Mouse (Mus musculus) lung, embryonic 14.5 days (tissue): ENCODE measurements around the gene Clstn2. TPM values are rescaled to one million over a fixed set of nuclear protein-coding genes. Genes with fewer than 3 reads are reported as not detected.

Source experiments
- ATAC-seq: fragments of 200-750 bp; cut with Nextera tagmentation; 2 replicates; pipeline ENCODE4 v1.8.0; 2017; ENCODE audit warnings: mild to moderate bottlenecking, moderate TSS enrichment, moderate library complexity; ENCODE audit not compliant: insufficient read depth
- DNase-seq: peaks from one replicate; pipeline ENCODE4 v3.0.0-alpha.2; 2015
- H3K27ac ChIP-seq: fragments of 300-500 bp; sonication (generic); 2 replicates; pipeline ENCODE4 v1.5.1; 2014; ENCODE audit warnings: low read depth, mild to moderate bottlenecking, moderate library complexity
- H3K27me3 ChIP-seq: fragments of 300-500 bp; sonication (generic); 2 replicates; pipeline ENCODE4 v1.6.1; 2014; ENCODE audit warnings: low read length, control low read depth; ENCODE audit not compliant: insufficient read depth
- H3K36me3 ChIP-seq: fragments of 300-500 bp; sonication (generic); 2 replicates; pipeline ENCODE4 v1.6.1; 2014; ENCODE audit warnings: control low read depth; ENCODE audit not compliant: insufficient read depth
- H3K4me1 ChIP-seq: fragments of 300-500 bp; sonication (generic); 2 replicates; pipeline ENCODE4 v1.6.1; 2014; ENCODE audit warnings: antibody characterized with exemption, control low read depth; ENCODE audit not compliant: insufficient read depth
- H3K4me2 ChIP-seq: fragments of 300-500 bp; sonication (generic); 2 replicates; pipeline ENCODE4 v1.6.1; 2014; ENCODE audit warnings: mild to moderate bottlenecking
- H3K4me3 ChIP-seq: fragments of 300-500 bp; sonication (generic); 2 replicates; pipeline ENCODE4 v1.5.1; 2014; ENCODE audit warnings: low read depth, low read length
- H3K9ac ChIP-seq: fragments of 300-500 bp; sonication (generic); 2 replicates; pipeline ENCODE4 v1.6.1; 2014
- H3K9me3 ChIP-seq: fragments of 300-500 bp; sonication (generic); 2 replicates; pipeline ENCODE4 v1.6.1; 2016; ENCODE audit warnings: low read depth, low read length, control low read depth
- CTCF ChIP-seq: IDR thresholded peaks from 2 replicates; pipeline ENCODE4 v1.5.1; 2016; ENCODE audit warnings: antibody characterized with exemption, low read depth
- WGBS: fragments of 180-500 bp; shearing (Covaris S2); extraction: QIAGEN DNeasy Blood & Tissue Kit; methylation state at CpG from one replicate; pipeline ENCODE4 v1.1.7; 2014; 5-methylcytosine and 5-hydroxymethylcytosine counted together
- polyA plus RNA-seq: library from polyadenylated mRNA; unstranded; fragments of >200 nt; fragmentation: Nextera tagmentation; extraction: Ambion mirVana; gene quantifications from 2 replicates; pipeline ENCODE4 v1.2.1, GENCODE M21; 2014

Clstn2 gene
- polyA plus RNA-seq, 1 experiment from 2014 or later, result 2.0 TPM

DNA sequence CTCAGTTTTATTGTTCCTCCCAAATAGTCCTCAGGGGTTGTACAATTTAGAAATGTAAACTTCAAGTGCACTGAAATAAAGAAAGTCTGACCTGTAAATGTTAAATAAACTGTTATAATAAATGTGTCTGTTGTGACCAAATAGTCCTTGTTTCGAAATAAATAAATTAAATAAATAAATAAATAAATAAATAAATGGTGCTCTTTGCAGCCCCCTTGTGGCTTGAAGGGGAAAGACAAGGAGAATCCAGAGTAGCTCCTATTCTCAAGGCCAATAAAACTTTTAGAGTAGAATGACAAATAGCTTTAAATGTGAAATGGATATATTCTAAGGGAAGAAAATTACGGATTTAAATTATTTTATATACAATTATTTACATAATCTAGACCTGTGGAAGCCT, 2.3 kb downstream of the Clstn2 start:
- Histone ChIP-seq H3K9ac (no peak overlapping the region), H3K27ac (no peak overlapping the region), H3K9me3 (no peaks in the 10 kb centered on the region), H3K36me3 (no peaks in the 10 kb centered on the region), H3K27me3 (peaks cover 35% of the 10 kb centered on the region), H3K4me1 (peaks cover 5% of the 10 kb centered on the region; the same call in 1 of the 2 replicates), H3K4me3 (no peak overlapping the region), H3K4me2 (no peak overlapping the region)
- WGBS, result 14% methylated on average over 2 of the region's 2 CpGs
- DNase-seq (peak; percentile 42), ATAC-seq (no peak)
- TF ChIP-seq CTCF, result peak; percentile 67

DNA sequence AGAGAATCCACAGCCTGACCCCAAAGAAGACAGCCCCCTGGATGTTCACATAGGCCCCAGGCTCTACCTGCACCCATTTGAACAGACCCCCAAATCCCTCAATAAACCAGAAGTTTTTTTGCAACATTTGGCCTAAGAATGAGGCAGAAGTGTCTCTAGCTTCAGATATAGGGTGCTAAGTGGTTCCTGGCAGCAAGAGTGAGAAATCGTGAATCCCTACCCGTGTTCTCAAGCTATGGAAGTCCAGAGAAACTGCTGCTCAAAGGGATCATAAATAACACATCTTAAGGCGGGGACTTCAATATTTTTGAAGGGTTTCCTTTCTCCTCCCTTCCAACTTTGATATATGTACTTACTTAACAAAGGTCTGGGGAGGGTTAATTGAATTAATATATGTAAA, 7.4 kb downstream of the Clstn2 start:
- WGBS, result 82% methylated on average over 3 of the region's 3 CpGs

DNA sequence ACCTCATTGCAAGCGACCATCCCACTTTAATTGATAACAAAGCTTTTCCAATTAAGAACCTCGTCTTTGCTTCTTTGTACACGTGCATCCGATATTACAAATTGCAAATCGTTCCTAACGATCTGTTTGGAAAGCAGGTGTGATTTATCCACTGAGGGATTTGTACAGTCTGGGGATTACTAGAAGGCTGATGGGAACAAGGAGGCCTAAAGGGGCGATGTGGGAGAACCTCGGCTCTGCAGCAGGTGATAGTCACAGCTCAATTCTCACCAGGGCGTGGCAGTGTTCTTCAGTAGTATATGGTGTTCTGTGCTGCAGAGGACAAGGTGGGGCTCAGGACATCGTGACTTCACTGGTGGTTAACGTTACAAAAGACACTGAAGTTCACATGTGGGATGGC, 9.9 kb downstream of the Clstn2 start:
- WGBS, result 87% methylated on average over 11 of the region's 11 CpGs
- H3K9ac ChIP-seq, result no peak overlapping the region
- no peak for DNase-seq
- no peak for TF ChIP-seq CTCF
- H3K4me2 ChIP-seq, result no peak overlapping the region
- H3K4me3 ChIP-seq, result no peak overlapping the region
- no peak overlapping the region for H3K27ac ChIP-seq
- H3K27me3 ChIP-seq, result no peaks in the 10 kb centered on the region
- no peaks in the 10 kb centered on the region for H3K9me3 ChIP-seq
- H3K4me1 ChIP-seq, result no peaks in the 10 kb centered on the region
- ATAC-seq, result no peak
- no peaks in the 10 kb centered on the region for H3K36me3 ChIP-seq

More for the DNA sequence above, 7.4 kb downstream of the Clstn2 start:
- H3K27me3 ChIP-seq, result no peaks in the 10 kb centered on the region
- H3K4me3 ChIP-seq, result no peak overlapping the region
- ATAC-seq (no peak), DNase-seq (no peak)
- no peak overlapping the region for H3K27ac ChIP-seq
- no peak for TF ChIP-seq CTCF
- H3K4me2 ChIP-seq, result no peak overlapping the region
- no peak overlapping the region for H3K9ac ChIP-seq
- H3K36me3 ChIP-seq, result no peaks in the 10 kb centered on the region
- no peaks in the 10 kb centered on the region for H3K9me3 ChIP-seq
- no peaks in the 10 kb centered on the region for H3K4me1 ChIP-seq

- ATAC-seq, result no peak
- Histone ChIP-seq H3K4me2 (no peak overlapping the region), H3K4me3 (no peak overlapping the region), H3K9me3 (no peaks in the 10 kb centered on the region), H3K27ac (no peak overlapping the region), H3K36me3 (no peaks in the 10 kb centered on the region), H3K4me1 (no peaks in the 10 kb centered on the region), H3K27me3 (no peaks in the 10 kb centered on the region), H3K9ac (no peak overlapping the region)
- DNase-seq, result no peak
- 77% methylated on average over 2 of the region's 2 CpGs for WGBS
- no peak for TF ChIP-seq CTCF
These were observed 13.1 kb downstream of the Clstn2 start for GRCm38 (mm10) chr9:98019876-98020275.

- Histone ChIP-seq H3K36me3 (no peaks in the 10 kb centered on the region), H3K9me3 (0 out of 2 replicates have a peak, but pooled peaks cover under 1% of the 10 kb centered on the region), H3K4me2 (no peak overlapping the region), H3K27me3 (no peaks in the 10 kb centered on the region), H3K4me1 (no peaks in the 10 kb centered on the region), H3K9ac (no peak overlapping the region), H3K27ac (no peak overlapping the region), H3K4me3 (no peak overlapping the region)
- no peak for ATAC-seq
- no peak for DNase-seq
- no peak for TF ChIP-seq CTCF
- WGBS, result 79% methylated on average over 5 of the region's 5 CpGs
These were observed 14.3 kb downstream of the Clstn2 start for GRCm38 (mm10) chr9:98018687-98019086.

GRCm38 (mm10) chr9:98016576-98016975, 16.4 kb downstream of the Clstn2 start:
- no peak for TF ChIP-seq CTCF
- DNase-seq (no peak), ATAC-seq (no peak)
- no peaks in the 10 kb centered on the region for H3K36me3 ChIP-seq
- no peak overlapping the region for H3K4me3 ChIP-seq
- no peaks in the 10 kb centered on the region for H3K27me3 ChIP-seq
- H3K27ac ChIP-seq, result no peak overlapping the region
- WGBS, result 85% methylated on average over 5 of the region's 5 CpGs
- 0 out of 2 replicates have a peak, but pooled peaks cover 2% of the 10 kb centered on the region for H3K9me3 ChIP-seq
- no peaks in the 10 kb centered on the region for H3K4me1 ChIP-seq
- no peak overlapping the region for H3K9ac ChIP-seq
- no peak overlapping the region for H3K4me2 ChIP-seq

DNA sequence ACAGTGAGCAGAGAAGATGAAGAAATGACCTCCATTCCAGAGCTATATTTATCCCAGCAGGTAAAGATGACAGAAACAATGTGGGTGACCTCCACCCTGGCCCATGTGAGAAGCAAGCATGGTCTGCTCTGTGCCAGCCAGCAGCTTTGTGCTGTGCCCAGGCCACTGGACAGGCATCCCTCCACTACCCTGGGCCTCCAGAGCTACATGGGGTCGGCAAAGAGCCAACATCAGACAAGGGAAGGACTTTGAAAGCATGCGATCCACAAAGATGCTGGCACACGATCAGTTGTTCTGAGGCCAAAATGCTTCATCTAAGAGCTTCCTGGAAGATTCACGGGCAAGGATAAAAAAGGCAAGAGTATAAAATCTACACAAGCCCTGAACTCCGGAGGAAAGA, 36.6 kb downstream of the Clstn2 start:
- Histone ChIP-seq H3K9me3 (no peaks in the 10 kb centered on the region), H3K27ac (no peak overlapping the region), H3K4me2 (no peak overlapping the region), H3K4me3 (no peak overlapping the region), H3K36me3 (no peaks in the 10 kb centered on the region), H3K9ac (no peak overlapping the region), H3K27me3 (no peaks in the 10 kb centered on the region), H3K4me1 (0 out of 2 replicates have a peak, but pooled peaks cover 4% of the 10 kb centered on the region)
- DNase-seq (peak; percentile 47), ATAC-seq (no peak)
- TF ChIP-seq CTCF, result no peak
- WGBS, result 68% methylated on average over 5 of the region's 5 CpGs

DNA sequence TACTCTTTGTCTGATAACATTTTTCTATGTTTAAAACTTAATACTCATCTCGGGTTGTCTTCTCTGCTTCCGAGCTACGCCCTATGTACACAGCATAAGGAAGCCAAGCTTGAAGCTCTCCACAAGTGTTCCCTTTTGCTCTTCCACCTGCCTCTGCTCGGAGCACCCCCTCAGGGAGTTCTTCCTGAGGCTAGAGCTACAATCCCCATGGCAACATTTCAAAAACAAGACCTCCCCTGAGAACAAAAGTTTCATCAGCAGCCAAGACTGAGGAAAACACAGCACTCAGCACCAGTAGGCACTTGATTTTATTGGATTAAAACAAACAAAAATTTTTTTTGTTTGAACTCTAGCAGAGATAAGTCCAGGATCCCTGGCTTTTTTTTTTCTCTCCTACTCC, 37.3 kb downstream of the Clstn2 start:
- H3K9ac ChIP-seq, result no peak overlapping the region
- H3K27me3 ChIP-seq, result no peaks in the 10 kb centered on the region
- no peak for ATAC-seq
- peak; percentile 38 for DNase-seq
- no peak overlapping the region for H3K4me3 ChIP-seq
- H3K4me2 ChIP-seq, result no peak overlapping the region
- H3K27ac ChIP-seq, result no peak overlapping the region
- H3K36me3 ChIP-seq, result no peaks in the 10 kb centered on the region
- H3K9me3 ChIP-seq, result no peaks in the 10 kb centered on the region
- 50% methylated on average over 4 of the region's 4 CpGs for WGBS
- no peak for TF ChIP-seq CTCF
- H3K4me1 ChIP-seq, result 0 out of 2 replicates have a peak, but pooled peaks cover 4% of the 10 kb centered on the region
